Mouse (Mus musculus) embryo, embryonic 9.5 days (tissue): ENCODE results near the gene Tacr2.

Source experiments
- DNase-seq: peaks from one replicate; pipeline ENCODE4 v3.0.0-alpha.2; 2017; ENCODE audit errors: extremely low spot score

Gene Tacr2

DNA sequence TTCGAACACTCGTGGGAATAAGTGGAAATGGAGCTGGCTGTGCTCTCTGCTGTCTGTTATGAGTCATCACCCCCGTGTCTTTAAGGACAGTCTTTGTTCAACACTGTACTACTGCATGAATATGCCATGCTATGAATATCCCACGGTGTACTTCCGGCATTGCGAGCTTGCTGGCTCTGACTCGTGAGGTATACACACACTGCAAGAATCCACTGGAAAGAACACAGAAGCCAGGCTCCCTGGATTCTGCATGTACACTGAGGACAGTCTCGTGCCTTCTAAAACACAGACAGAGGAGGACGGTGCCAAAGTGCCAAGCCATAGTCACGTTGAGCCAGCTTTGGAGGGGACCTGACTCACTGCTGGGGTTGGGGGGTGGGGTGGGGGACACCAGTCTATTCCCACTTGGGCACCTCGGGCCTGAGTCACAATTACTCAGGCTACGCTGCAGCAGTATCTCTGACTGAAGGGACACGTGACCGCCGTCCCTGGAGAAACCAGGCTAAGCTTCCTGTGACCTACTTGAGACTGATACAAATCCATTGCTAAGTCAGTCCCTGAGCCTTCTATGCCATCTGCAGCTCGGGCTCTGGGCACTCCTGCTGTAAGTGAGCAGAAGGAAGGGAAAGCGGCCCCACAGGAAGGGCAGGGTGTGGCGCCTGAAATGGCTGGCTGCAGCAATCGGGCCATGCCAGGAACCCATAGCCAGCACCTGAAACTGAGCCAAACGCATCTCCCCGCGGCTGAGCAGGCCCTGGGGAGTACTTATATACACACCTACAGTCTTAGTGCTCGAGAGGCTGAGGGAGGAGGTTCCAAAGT lies 48.0 kb downstream of the Tacr2 start:
- no peak for DNase-seq

DNA sequence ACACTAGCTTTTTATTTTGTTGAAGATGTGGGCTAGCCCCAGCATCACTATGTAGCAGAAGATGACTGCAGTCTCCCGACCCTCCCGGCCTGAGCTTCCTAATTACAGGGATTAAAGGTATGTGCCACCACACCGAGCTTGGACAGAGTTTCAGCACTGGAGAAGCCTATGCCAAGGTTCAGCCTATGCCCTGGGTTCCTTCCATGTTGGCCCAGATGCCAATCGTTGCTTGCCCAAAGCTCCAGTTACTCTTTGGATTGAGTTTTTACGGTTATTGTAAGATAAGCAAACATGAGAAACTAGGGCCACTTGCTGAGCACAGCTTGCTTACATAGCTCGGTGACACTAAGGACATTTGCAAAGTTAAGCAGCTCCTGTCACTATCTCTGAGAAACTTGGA lies 52.9 kb downstream of the Tacr2 start:
- no peak for DNase-seq

DNA sequence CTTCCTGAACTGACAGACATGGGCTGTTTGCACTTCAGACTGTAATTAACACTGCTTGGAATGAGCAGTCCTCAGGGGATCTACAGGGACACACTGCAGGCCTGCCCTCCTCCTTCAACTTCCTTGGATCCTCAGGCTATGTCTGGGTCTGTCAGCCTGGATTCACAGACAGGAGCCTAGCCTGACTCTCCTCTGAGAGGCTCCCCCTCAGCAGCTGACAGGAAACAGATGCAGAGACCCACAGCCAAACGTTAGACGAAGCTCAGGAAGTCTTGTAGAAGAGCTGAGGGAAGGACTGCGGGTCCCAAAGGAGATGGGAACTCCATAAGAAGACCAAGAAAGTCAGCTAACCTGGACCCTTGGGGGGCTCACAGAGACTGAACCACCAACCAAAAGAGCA lies 54.2 kb downstream of the Tacr2 start:
- DNase-seq, result no peak

DNA sequence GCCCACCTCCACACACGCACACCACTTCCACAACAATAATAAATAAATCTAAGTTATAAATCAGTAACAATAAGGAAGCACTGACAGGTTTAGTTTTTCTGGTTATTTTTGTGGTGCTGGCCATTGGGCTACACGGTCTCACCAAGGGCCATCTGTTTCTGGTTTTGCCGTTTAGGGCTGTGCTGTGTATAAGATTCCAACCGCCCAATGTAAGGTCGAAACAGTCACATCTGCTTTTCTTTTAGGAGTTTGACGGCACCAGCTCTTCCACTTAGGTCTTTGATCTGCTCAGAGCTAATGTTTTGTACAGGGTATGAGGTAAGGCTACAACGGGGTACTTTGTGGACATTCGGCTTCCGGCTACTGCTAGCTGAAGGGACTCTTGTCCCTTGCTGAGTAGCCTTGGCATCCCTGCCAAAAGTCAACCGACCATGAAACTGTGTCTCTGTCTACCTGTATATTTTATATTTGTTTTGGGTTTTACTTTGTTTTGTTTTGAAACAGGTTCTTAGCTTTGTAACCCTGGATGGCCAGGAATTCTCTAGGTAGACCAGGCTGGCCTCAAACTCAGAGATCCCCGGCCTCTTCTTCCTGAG lies 56.8 kb downstream of the Tacr2 start:
- DNase-seq, result no peak

DNA sequence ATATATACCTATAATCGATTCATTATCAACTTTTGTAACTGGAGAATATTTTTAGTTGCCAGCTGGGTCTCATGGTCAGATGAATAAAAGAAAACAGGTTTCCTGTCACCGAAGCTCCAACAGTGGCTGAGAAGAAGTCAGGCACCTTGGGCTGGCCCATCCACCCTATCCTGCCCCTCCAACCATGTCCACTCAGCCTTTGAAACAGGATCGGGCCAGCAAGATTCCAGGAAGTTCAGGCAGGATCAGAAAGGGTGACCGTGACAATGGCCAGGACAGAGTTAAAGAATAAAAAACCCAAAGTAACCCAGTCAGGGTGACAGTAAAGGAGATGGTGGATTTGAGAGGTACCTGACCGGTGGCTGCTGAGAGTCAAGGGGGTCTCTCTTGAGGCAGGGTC lies 57.4 kb downstream of the Tacr2 start:
- DNase-seq, result no peak

DNA sequence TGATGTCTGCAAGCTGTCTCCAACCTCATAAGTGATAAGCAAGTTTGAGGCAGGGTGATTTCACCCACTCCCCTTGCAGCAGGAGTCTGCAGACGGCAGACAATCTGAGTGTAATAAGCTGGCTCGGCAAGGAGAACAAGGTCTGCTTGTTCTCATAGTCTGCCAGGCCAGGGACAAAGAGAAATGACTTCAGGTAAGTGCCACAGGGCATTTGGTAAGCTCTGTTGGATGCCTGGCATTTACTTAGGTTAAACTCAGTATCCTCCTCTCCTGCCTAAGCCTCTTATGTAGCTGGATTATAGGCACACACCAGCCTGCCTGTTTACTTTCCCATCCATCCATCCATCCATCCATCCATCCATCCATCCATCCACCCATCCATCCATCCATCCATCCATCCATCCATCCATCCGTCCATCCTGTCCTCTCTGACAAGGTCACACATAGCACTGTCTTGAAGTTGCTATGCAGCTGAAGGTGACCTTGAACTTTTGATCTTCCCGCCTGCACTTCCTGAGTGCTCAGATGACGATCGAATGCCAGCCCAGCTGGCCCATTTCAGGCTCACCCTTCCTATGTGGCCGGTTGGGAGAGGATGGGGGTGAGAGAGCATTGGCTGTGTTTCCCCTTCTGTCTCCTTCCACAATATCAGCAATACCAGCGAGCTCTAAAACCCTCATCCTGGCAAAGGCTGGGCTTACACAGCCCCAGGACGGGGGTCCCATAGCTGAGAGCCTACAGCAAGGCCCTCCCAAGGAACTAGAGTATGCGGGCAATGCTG lies 58.2 kb downstream of the Tacr2 start:
- DNase-seq, result no peak

DNA sequence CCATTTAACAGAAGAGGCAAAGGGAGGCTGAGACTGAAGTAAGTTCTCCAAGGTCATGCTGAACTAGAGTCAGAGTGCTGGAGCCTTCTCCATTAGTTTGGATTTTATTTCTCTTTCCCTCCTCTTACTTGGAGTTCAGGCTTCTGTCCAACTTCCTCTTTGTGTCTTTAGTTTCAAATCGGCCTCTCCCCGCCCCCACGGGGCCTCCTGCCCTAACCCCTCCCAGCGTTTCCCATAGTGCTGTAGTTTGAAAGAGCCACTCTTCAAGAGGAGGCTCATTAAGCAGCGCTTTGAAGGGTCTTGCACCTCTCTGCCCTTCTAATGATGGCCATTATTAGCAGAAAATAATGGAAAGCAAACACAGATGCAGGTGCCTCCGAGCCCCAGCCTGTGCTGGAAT lies 59.2 kb downstream of the Tacr2 start:
- DNase-seq, result no peak

DNA sequence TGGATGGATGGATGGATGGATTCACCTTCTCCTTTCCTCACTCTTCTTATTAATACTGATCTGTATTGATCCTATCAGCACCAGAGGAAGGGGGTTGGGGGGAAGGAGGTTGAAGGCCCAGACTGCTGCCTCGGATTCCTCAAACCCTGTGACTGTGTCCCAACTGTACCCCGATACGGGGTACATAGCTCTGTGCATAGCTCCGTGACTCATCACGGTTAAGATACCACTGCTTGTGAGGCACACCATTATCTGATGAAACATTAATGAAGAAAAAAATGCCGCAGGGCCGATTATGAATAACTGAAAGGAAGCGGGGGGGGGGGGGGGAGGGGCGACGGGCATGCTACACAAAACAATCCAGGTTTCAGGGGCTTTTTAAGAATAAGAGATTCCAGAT lies 60.9 kb downstream of the Tacr2 start:
- DNase-seq, result no peak

DNA sequence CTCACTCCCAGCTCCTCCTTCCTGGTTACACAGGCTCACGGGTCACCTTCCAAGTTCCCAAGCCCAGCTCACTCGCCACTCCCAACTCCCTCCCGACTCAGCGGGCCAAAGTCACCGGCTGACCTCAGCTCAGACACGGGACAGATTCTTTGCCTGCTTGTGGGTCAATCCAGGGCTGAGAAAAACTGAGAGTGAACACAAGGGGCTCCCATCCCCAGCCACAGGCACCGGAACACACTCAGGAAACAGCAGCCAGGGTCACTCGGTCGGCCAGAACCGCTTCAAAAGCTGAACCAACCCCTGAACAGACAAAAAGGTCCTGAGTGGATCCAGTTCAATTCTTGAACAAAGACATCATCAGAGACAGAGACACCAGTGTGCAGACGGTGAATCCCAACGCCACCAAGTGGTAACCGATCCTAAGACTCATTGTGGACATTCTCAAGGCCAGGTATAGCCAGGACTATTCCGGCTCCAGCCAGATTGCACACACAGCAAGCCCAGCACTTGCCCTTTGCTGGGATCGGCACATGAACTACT lies 61.7 kb downstream of the Tacr2 start:
- DNase-seq, result no peak
